Mouse (Mus musculus): ENCODE data around the gene Nat8. TPM values are rescaled to one million over a fixed set of nuclear protein-coding genes. Genes with fewer than 3 reads are reported as not detected.
A peak's percentile ranks its signal among the peaks of the same experiment; 100 is the strongest.
"Not testable (repeated sequence)": the region's sequence is repeated elsewhere in the genome, so short reads cannot be mapped to it uniquely, and the experiment has no call there.

Gene Nat8
- polyA plus RNA-seq, 1 experiment, result 235 TPM

- H3K4me3 ChIP-seq (ENCODE audit: insufficient read depth, low read depth, low read length); H3K36me3 ChIP-seq (ENCODE audit: control insufficient read depth, insufficient read depth, low read length); H3K27me3 ChIP-seq (replicated peaks; ENCODE audit: control insufficient read depth, insufficient read depth, low read length); H3K4me1 ChIP-seq (ENCODE audit: control insufficient read depth, insufficient read depth, low read length): not testable (repeated sequence)
- H3K27ac ChIP-seq (ENCODE audit: insufficient read depth, low read depth, low read length), result peak overlapping the region; percentile 20; the same call in 1 of the 2 replicates
- peak; percentile 89 for DNase-seq
- 33% methylated on average over 5 of the region's 5 CpGs for WGBS
Measured at GRCm38 (mm10) chr6:85803180-85803579, 28.7 kb downstream of the Nat8 start.

Other genes starting within 250 kb of the Nat8 start
- 0.63 and 0.68 TPM in 2 replicates for gene Alms1, start 244.6 kb downstream of the Nat8 start, polyA plus RNA-seq (2012; rRNA removed)
- gene Nat8f7, start 118.9 kb downstream of the Nat8 start, polyA plus RNA-seq (2012; rRNA removed), result 228 and 241 TPM in 2 replicates
- gene Nat8f3, start 66.3 kb downstream of the Nat8 start, polyA plus RNA-seq (2012; rRNA removed), result 43.5 and 54.4 TPM in 2 replicates
- 214 and 260 TPM in 2 replicates for gene Nat8f6, start 11.1 kb downstream of the Nat8 start, polyA plus RNA-seq (2012; rRNA removed)
- 29.0 and 32.2 TPM in 2 replicates for gene Nat8f5, start 11.1 kb downstream of the Nat8 start, polyA plus RNA-seq (2012; rRNA removed)
- gene Nat8f2, start 37.1 kb upstream of the Nat8 start, polyA plus RNA-seq (2012; rRNA removed), result 4.8 and 5.7 TPM in 2 replicates
- gene Nat8f4, start 72.8 kb upstream of the Nat8 start, polyA plus RNA-seq (2012; rRNA removed), result 5.2 and 5.7 TPM in 2 replicates
- 140 and 151 TPM in 2 replicates for gene Tprkb, start 79.8 kb upstream of the Nat8 start, polyA plus RNA-seq (2012; rRNA removed)
- 858 and 975 TPM in 2 replicates for gene Nat8f1, start 83.6 kb upstream of the Nat8 start, polyA plus RNA-seq (2012; rRNA removed)
- gene Dusp11, start 129.6 kb upstream of the Nat8 start, polyA plus RNA-seq (2012; rRNA removed), result 35.0 and 36.6 TPM in 2 replicates
- gene Figla, start 184.1 kb upstream of the Nat8 start, polyA plus RNA-seq (2012; rRNA removed), result not detected in 2 replicates
- gene Add2, start 196.6 kb upstream of the Nat8 start, polyA plus RNA-seq (2012; rRNA removed), result 1.1 and 1.5 TPM in 2 replicates